Comparison of ENCODE assay signal across 8 mouse cellular contexts in the genomic region with DNA sequence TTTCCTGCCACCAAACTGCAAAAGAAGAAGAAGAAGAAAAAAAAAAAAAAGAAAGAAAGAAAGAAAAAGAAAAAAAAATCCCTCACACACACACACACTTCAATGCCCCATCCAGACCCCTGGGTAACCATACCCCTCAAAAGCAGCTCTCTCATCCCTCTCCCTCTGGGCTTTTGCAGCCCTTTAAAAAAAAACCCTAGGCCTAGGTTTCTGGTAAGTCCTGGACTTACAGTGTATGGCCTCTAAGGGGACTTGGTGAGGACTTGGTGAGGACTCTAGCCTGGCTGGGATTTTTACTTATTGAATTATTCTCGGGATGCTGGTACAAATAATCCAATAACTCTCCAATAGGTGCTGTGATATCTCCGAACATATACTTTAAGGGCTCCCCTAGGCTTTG. TPM values are rescaled to one million over a fixed set of nuclear protein-coding genes. Genes with fewer than 3 reads are reported as not detected.
DNase-seq lines count a peak whose midpoint lies in the region; ATAC-seq and TF ChIP-seq lines count a peak whose summit lies in the region.
"Had no signal": no experiment of that assay in that cellular context is flagged by ENCODE, and none has a peak within 500 bp of the region (broad histone marks: within the 10 kb centered on the region; RNA-seq: fewer than 3 reads in every experiment).

No protein-coding gene starts in this region.

- H3K9ac ChIP-seq in lung, postnatal 0 days (replicated peaks; ENCODE audit: low read depth): no peak overlapping the region
- no peak overlapping the region for H3K9ac ChIP-seq in forebrain, postnatal 0 days
- no peak overlapping the region; the same call in 1 of the 2 replicates for H3K9ac ChIP-seq in liver, embryonic 13.5 days

- no peaks in the 10 kb centered on the region for H3K4me1 ChIP-seq in lung, postnatal 0 days (ENCODE audit: insufficient read depth, low read depth, low read length)
- H3K4me1 ChIP-seq in forebrain, postnatal 0 days (ENCODE audit: insufficient read depth): no peaks in the 10 kb centered on the region
- peaks cover 11% of the 10 kb centered on the region; the same call in 1 of the 2 replicates for H3K4me1 ChIP-seq in liver, embryonic 13.5 days (replicated peaks)

- no peak for TF ChIP-seq CTCF in lung, postnatal 0 days (IDR thresholded peaks at IDR 0.05)
- no peak for TF ChIP-seq CTCF in forebrain, postnatal 0 days (IDR thresholded peaks at IDR 0.05; ENCODE audit: low read depth)

- no peak for DNase-seq in lung, postnatal 0 days (ENCODE audit: low spot score)
- no peak for DNase-seq in lung, postnatal 14 days
- no peak for DNase-seq in forebrain, postnatal 0 days
- no peak for DNase-seq in liver, embryonic 13.5 days
- DNase-seq in yolk sac, embryonic 10.5 days (ENCODE audit: low spot score): peak; percentile 4
- no peak for DNase-seq in cerebellum, postnatal 25 days
- DNase-seq in ovary, postnatal 14 days (ENCODE audit: low spot score): no peak

- no peaks in the 10 kb centered on the region for H3K36me3 ChIP-seq in lung, postnatal 0 days (ENCODE audit: insufficient read depth, low read length)
- H3K36me3 ChIP-seq in forebrain, postnatal 0 days (ENCODE audit: insufficient read depth): no peaks in the 10 kb centered on the region
- H3K36me3 ChIP-seq in liver, embryonic 13.5 days: no peaks in the 10 kb centered on the region

- H3K4me2 ChIP-seq in lung, postnatal 0 days (replicated peaks; ENCODE audit: low read depth, low read length): peak overlapping the region; percentile 56; the same call in 1 of the 2 replicates
- H3K4me2 ChIP-seq in forebrain, postnatal 0 days (ENCODE audit: low read depth): peak overlapping the region; percentile 52
- H3K4me2 ChIP-seq in liver, embryonic 13.5 days: peak overlapping the region; percentile 62

- ATAC-seq in lung, postnatal 0 days: no peak
- no peak for ATAC-seq in forebrain, postnatal 0 days
- ATAC-seq in liver, embryonic 13.5 days (ENCODE audit: low read depth): no peak

- H3K9me3 ChIP-seq in lung, postnatal 0 days (ENCODE audit: low read length): no peaks in the 10 kb centered on the region
- no peaks in the 10 kb centered on the region for H3K9me3 ChIP-seq in forebrain, postnatal 0 days (ENCODE audit: low read length)
- H3K9me3 ChIP-seq in liver, embryonic 13.5 days (replicated peaks): no peaks in the 10 kb centered on the region

- no peak overlapping the region for H3K27ac ChIP-seq in lung, postnatal 0 days (ENCODE audit: low read length)
- H3K27ac ChIP-seq in forebrain, postnatal 0 days (ENCODE audit: low read depth, low read length): no peak overlapping the region
- no peak overlapping the region for H3K27ac ChIP-seq in liver, embryonic 13.5 days
- H3K27ac ChIP-seq: macrophage had no signal

- TF ChIP-seq EP300 in lung, postnatal 0 days (IDR thresholded peaks at IDR 0.05): no peak

- H3K27me3 ChIP-seq in lung, postnatal 0 days (replicated peaks; ENCODE audit: insufficient read depth, low read length): no peaks in the 10 kb centered on the region
- no peaks in the 10 kb centered on the region for H3K27me3 ChIP-seq in forebrain, postnatal 0 days (ENCODE audit: insufficient read depth, low read length)
- H3K27me3 ChIP-seq in liver, embryonic 13.5 days: peaks cover 15% of the 10 kb centered on the region; the same call in 1 of the 2 replicates

- no peak overlapping the region for H3K4me3 ChIP-seq in lung, postnatal 0 days (ENCODE audit: low read depth, low read length)
- peak overlapping the region; percentile 37 for H3K4me3 ChIP-seq in forebrain, postnatal 0 days (ENCODE audit: low read depth, low read length)
- no peak overlapping the region; the same call in 1 of the 2 replicates for H3K4me3 ChIP-seq in liver, embryonic 13.5 days (replicated peaks)

- WGBS in lung, postnatal 0 days: 51% methylated on average over 2 of the region's 2 CpGs
- WGBS in forebrain, postnatal 0 days: 82% methylated on average over 2 of the region's 2 CpGs
- WGBS in liver, embryonic 13.5 days (ENCODE audit: insufficient replicate concordance): 54% methylated on average over 2 of the region's 2 CpGs

RNA-seq across cellular contexts. Expression of gene Spin4, which starts 35.6 kb away (rescaled TPM):
- 4.6 and 5.5 TPM in 2 replicates for polyA plus RNA-seq in lung, postnatal 0 days (2015; fragmentation: Nextera tagmentation; extraction: Ambion mirVana)
- total RNA-seq in forebrain, postnatal 0 days (2014; rRNA removed): 3.7 and 4.6 TPM in 2 replicates
- 2.4 and 2.6 TPM in 2 replicates for polyA plus RNA-seq in forebrain, postnatal 0 days (2015; fragmentation: Nextera tagmentation; extraction: Ambion mirVana)
- polyA plus RNA-seq in liver, embryonic 13.5 days (2015; fragmentation: Nextera tagmentation; extraction: Ambion mirVana): 1.1 and 1.4 TPM in 2 replicates
